17 mouse cellular contexts compared by ENCODE assay signal in the genomic region with DNA sequence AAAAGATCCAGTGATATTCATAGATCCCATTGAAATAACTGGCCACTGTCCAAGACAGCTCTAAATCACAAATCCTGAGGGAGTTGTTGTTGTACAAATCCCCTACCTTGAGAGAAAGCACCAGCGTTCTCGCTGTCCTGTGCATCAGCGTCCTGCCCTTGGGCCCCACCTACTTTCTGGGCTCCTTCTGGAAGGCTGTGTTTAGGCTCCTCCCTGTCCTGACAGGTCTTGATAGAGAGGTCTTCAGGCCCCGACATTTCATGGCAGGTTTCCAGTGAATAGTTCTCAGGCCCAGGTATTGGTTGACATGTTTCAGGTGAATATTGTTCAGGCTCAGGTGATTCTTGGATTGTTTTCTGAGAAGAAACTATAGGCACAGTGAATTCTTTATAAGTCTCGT. TPM values are rescaled to one million over a fixed set of nuclear protein-coding genes. Genes with fewer than 3 reads are reported as not detected.
A peak's percentile ranks its signal among the peaks of the same experiment; 100 is the strongest.
DNase-seq lines count a peak whose midpoint lies in the region; ATAC-seq lines count a peak whose summit lies in the region.
"Had no signal": no experiment of that assay in that cellular context is flagged by ENCODE, and none has a peak within 500 bp of the region (broad histone marks: within the 10 kb centered on the region; RNA-seq: fewer than 3 reads in every experiment).

No protein-coding gene starts in this region.

- WGBS in lung, embryonic 15.5 days, result 24% methylated on average over 5 of the region's 5 CpGs
- WGBS in liver, embryonic 12.5 days (ENCODE audit: insufficient replicate concordance), result 24% methylated on average over 5 of the region's 5 CpGs
- 26% methylated on average over 5 of the region's 5 CpGs for WGBS in stomach, embryonic 16.5 days

- no peaks in the 10 kb centered on the region for H3K9me3 ChIP-seq in lung, embryonic 15.5 days
- no peaks in the 10 kb centered on the region for H3K9me3 ChIP-seq in liver, embryonic 12.5 days (replicated peaks)
- no peaks in the 10 kb centered on the region for H3K9me3 ChIP-seq in stomach, embryonic 16.5 days (replicated peaks; ENCODE audit: control insufficient read depth, low read length)
- H3K9me3 ChIP-seq: forebrain, embryonic 12.5 days; hindbrain, embryonic 15.5 days; megakaryocyte, embryonic 14.5 days had no signal

- no peaks in the 10 kb centered on the region for H3K27me3 ChIP-seq in lung, embryonic 15.5 days
- H3K27me3 ChIP-seq in liver, embryonic 12.5 days (replicated peaks), result no peaks in the 10 kb centered on the region
- no peaks in the 10 kb centered on the region for H3K27me3 ChIP-seq in stomach, embryonic 16.5 days (ENCODE audit: control insufficient read depth, insufficient read depth, low read length)
- H3K27me3 ChIP-seq: hindbrain, embryonic 15.5 days; megakaryocyte, embryonic 14.5 days had no signal

- H3K4me2 ChIP-seq in lung, embryonic 15.5 days, result no peak overlapping the region
- peak overlapping the region; percentile 87 for H3K4me2 ChIP-seq in liver, embryonic 12.5 days
- H3K4me2 ChIP-seq in stomach, embryonic 16.5 days (ENCODE audit: low read depth, low read length), result 0 out of 2 replicates have a peak overlapping the region, but pooled peaks have one; percentile 6
- H3K4me2 ChIP-seq: forebrain, embryonic 12.5 days; hindbrain, embryonic 15.5 days had no signal

- no peak overlapping the region for H3K9ac ChIP-seq in lung, embryonic 15.5 days
- H3K9ac ChIP-seq in liver, embryonic 12.5 days, result peak overlapping the region; percentile 88
- H3K9ac ChIP-seq in stomach, embryonic 16.5 days (ENCODE audit: low read length), result no peak overlapping the region
- H3K9ac ChIP-seq: forebrain, embryonic 12.5 days; hindbrain, embryonic 15.5 days had no signal

- H3K27ac ChIP-seq in lung, embryonic 15.5 days, result no peak overlapping the region
- H3K27ac ChIP-seq in liver, embryonic 12.5 days, result peak overlapping the region; percentile 99
- H3K27ac ChIP-seq in stomach, embryonic 16.5 days (ENCODE audit: low read length), result no peak overlapping the region
- H3K27ac ChIP-seq: forebrain, embryonic 12.5 days; hindbrain, embryonic 15.5 days; layer of hippocampus, adult 2 months had no signal

- no peaks in the 10 kb centered on the region for H3K4me1 ChIP-seq in lung, embryonic 15.5 days
- peaks cover 95% of the 10 kb centered on the region for H3K4me1 ChIP-seq in liver, embryonic 12.5 days
- no peaks in the 10 kb centered on the region for H3K4me1 ChIP-seq in stomach, embryonic 16.5 days (ENCODE audit: control insufficient read depth, insufficient read depth, low read length)
- H3K4me1 ChIP-seq: forebrain, embryonic 12.5 days; hindbrain, embryonic 15.5 days had no signal

- no peak for DNase-seq in lung, postnatal 14 days
- DNase-seq in c-Kit-positive CD71-positive TER-119-negative erythroid progenitor cells, embryonic 14.5 days (ENCODE audit: low read depth), result peak; percentile 79
- no peak for DNase-seq in adrenal gland, adult (ENCODE audit: inconsistent age in 2 of 2, low spot score in 1 of 2)
- no peak for DNase-seq in T-cell, adult 2 months (ENCODE audit: low spot score)
- DNase-seq: adrenal gland, postnatal 25 days; cerebellum, adult 11-12 months; embryo, embryonic 11 days; gastrocnemius, postnatal 10 days; kidney, adult 9 months; thymus, postnatal 36 days had no signal

- ATAC-seq in lung, embryonic 15.5 days (ENCODE audit: borderline replicate concordance, extremely low read depth, low FRiP score, low TSS enrichment), result peak; percentile 59; the same call in 1 of the 2 replicates
- ATAC-seq in liver, embryonic 12.5 days, result peak; percentile 85
- 0 out of 2 replicates have a peak, but pooled peaks have one; percentile 53 for ATAC-seq in stomach, embryonic 16.5 days (ENCODE audit: insufficient read depth, low FRiP score)

- no peak overlapping the region for H3K4me3 ChIP-seq in lung, embryonic 15.5 days
- H3K4me3 ChIP-seq in liver, embryonic 12.5 days, result peak overlapping the region; percentile 70
- no peak overlapping the region for H3K4me3 ChIP-seq in stomach, embryonic 16.5 days (replicated peaks; ENCODE audit: low read length)
- H3K4me3 ChIP-seq: forebrain, embryonic 12.5 days; hindbrain, embryonic 15.5 days; layer of hippocampus, adult 2 months; megakaryocyte, embryonic 14.5 days had no signal

- no peaks in the 10 kb centered on the region for H3K36me3 ChIP-seq in lung, embryonic 15.5 days
- H3K36me3 ChIP-seq in liver, embryonic 12.5 days, result peaks cover 96% of the 10 kb centered on the region
- no peaks in the 10 kb centered on the region for H3K36me3 ChIP-seq in stomach, embryonic 16.5 days (ENCODE audit: control insufficient read depth, insufficient read depth, low read length)
- H3K36me3 ChIP-seq: forebrain, embryonic 12.5 days; hindbrain, embryonic 15.5 days had no signal

RNA-seq across cellular contexts. Expression of a gene that starts 6.5 kb away (rescaled TPM):
- 10.0 and 11.2 TPM in 2 replicates for polyA plus RNA-seq in lung, embryonic 15.5 days (2015; fragmentation: Nextera tagmentation; extraction: Ambion mirVana)
- 9.2 and 11.5 TPM in 2 replicates for polyA plus RNA-seq in liver, embryonic 12.5 days (2016; fragmentation: Nextera tagmentation; extraction: Ambion mirVana)
- 9.9 and 11.0 TPM in 2 replicates for polyA plus RNA-seq in stomach, embryonic 16.5 days (2015; fragmentation: Nextera tagmentation; extraction: Ambion mirVana)

RNA-seq across cellular contexts. Expression of a gene that starts 17.6 kb away (rescaled TPM):
- 1.2 and 2.5 TPM in 2 replicates for polyA plus RNA-seq in lung, embryonic 15.5 days (2015; fragmentation: Nextera tagmentation; extraction: Ambion mirVana)
- polyA plus RNA-seq in liver, embryonic 12.5 days (2016; fragmentation: Nextera tagmentation; extraction: Ambion mirVana), result 425 and 445 TPM in 2 replicates
- 16.6 and 17.6 TPM in 2 replicates for polyA plus RNA-seq in stomach, embryonic 16.5 days (2015; fragmentation: Nextera tagmentation; extraction: Ambion mirVana)

RNA-seq across cellular contexts. Expression of a gene that starts 52.3 kb away (rescaled TPM):
- polyA plus RNA-seq in lung, embryonic 15.5 days (2015; fragmentation: Nextera tagmentation; extraction: Ambion mirVana), result 0.05 TPM in 1 of 2 replicates, not detected in the other
- polyA plus RNA-seq in liver, embryonic 12.5 days (2016; fragmentation: Nextera tagmentation; extraction: Ambion mirVana), result 0.08 TPM in 1 of 2 replicates, not detected in the other
- polyA plus RNA-seq in stomach, embryonic 16.5 days (2015; fragmentation: Nextera tagmentation; extraction: Ambion mirVana), result 0.26 and 0.31 TPM in 2 replicates
- polyA plus RNA-seq: forebrain, embryonic 12.5 days; hindbrain, embryonic 15.5 days had no signal

RNA-seq across cellular contexts. Expression of a gene that starts 55.0 kb away (rescaled TPM):
- polyA plus RNA-seq in lung, embryonic 15.5 days (2015; fragmentation: Nextera tagmentation; extraction: Ambion mirVana), result 290 and 292 TPM in 2 replicates
- polyA plus RNA-seq in liver, embryonic 12.5 days (2016; fragmentation: Nextera tagmentation; extraction: Ambion mirVana), result 669 and 722 TPM in 2 replicates
- polyA plus RNA-seq in stomach, embryonic 16.5 days (2015; fragmentation: Nextera tagmentation; extraction: Ambion mirVana), result 184 and 201 TPM in 2 replicates

Comparison
In these comparisons a context has a peak if more than half of its experiments do, and no peak if none do; other contexts are left out.
1. RNA of a gene that starts 17.6 kb away (polyA plus RNA-seq): 425 to 445 TPM in liver, embryonic 12.5 days; 16.6 to 17.6 TPM in stomach, embryonic 16.5 days and 1.2 to 2.5 TPM in lung, embryonic 15.5 days; every median in the first group is over 10 times any median in the second.
2. Peak in every context shown above with its lines, with median percentiles within 50 percentile points of each other: ATAC-seq.